Mouse (Mus musculus) liver, adult 2 months (tissue): ENCODE results near the gene Ceacam15.
"Not testable (repeated sequence)": the region's sequence is repeated elsewhere in the genome, so short reads cannot be mapped to it uniquely, and the experiment has no call there.

ENCODE experiments used
- CTCF ChIP-seq: fragments of 200-500 bp; IDR thresholded peaks from 2 replicates; pipeline ENCODE4 v1.5.1; 2011; ENCODE audit warnings: low read depth, low read length, control low read depth
- POLR2A ChIP-seq: fragments of 200-500 bp; IDR thresholded peaks from 2 replicates; pipeline ENCODE4 v1.6.1; 2011; ENCODE audit warnings: low read length, control low read depth; ENCODE audit not compliant: insufficient read depth; ENCODE audit errors: extremely low read depth

GRCm38 (mm10) chr7:16674699-16675098 is 806 bp downstream of the Ceacam15 start:
- not testable (repeated sequence) for TF ChIP-seq CTCF, POLR2A
